Mouse (Mus musculus) right cerebral cortex, postnatal 14 days (tissue): ENCODE measurements around the gene Aff1.

ENCODE experiments used
- DNase-seq: peaks from one replicate; pipeline ENCODE4 v3.0.0; 2022

Gene Aff1

GRCm38 (mm10) chr5:103809674-103810330 lies 117.6 kb downstream of the Aff1 start:
- DNase-seq, result no peak

GRCm38 (mm10) chr5:103813291-103813690 lies 121.1 kb downstream of the Aff1 start:
- DNase-seq, result no peak

DNA sequence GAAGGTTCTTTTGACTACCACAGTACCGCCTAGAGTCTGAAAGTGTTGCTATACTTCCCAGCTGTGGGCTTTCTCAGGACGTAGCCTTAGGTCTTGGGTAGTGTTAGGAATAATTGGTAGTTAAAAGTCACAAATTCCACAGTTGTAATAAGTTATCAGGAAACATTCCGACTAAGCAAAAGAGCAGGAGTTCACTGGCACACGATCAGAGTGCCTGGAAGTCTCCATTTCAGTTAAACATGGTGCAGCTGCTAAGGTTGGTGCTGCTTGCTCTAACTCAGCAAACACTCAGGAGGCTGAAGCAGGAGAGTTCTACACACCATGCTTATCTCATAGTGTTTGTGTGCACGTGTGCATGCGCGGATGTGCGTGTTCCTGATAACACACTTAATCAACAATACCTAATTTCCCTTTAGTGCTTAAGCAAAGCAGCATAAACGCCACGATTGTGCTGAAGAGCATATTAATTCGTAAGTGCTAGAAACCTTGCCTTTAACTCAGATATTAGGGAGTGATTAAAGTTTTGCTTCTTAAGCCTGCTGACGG lies 121.9 kb downstream of the Aff1 start:
- DNase-seq, result no peak

DNA sequence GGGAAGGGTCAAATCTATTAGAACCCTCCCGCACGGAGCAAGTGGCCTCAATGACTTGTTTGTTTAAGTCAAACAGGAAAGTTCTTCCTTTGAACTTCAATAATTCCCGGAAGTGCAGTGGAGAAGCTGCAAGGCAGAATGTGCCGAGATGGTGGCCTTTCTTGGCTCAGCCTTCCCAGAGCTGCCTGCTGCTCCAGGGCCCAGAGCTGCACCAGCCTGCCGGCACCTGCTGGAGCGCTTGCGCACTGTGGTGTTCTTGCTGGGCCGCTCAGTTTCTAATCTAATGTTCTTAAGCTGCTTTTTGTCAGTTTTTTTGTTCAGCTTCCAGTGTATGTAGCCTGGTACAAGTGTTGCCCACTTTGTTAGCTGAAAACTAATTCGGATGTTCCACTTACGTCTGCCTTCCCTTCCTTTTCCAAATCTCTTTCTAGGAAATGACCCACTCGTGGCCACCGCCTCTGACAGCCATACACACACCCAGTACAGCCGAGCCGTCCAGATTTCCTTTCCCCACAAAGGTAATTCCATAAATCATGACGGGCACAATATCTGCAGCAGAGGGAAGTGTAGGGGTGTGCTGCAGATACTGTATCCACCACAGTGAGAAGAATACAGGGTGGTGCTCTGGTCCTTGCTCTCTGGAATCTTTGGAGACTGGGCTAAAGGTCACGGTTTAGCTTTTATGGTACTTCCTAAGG lies 122.5 kb downstream of the Aff1 start:
- DNase-seq, result no peak

GRCm38 (mm10) chr5:103815249-103815617 lies 123.1 kb downstream of the Aff1 start:
- DNase-seq, result no peak

- no peak for DNase-seq
Observed at GRCm38 (mm10) chr5:103816718-103817117, 124.5 kb downstream of the Aff1 start.

- peak; percentile 44 for DNase-seq
Observed at GRCm38 (mm10) chr5:103817754-103818153, 125.6 kb downstream of the Aff1 start.

- no peak for DNase-seq
Observed at GRCm38 (mm10) chr5:103818602-103819001, 126.4 kb downstream of the Aff1 start.

DNA sequence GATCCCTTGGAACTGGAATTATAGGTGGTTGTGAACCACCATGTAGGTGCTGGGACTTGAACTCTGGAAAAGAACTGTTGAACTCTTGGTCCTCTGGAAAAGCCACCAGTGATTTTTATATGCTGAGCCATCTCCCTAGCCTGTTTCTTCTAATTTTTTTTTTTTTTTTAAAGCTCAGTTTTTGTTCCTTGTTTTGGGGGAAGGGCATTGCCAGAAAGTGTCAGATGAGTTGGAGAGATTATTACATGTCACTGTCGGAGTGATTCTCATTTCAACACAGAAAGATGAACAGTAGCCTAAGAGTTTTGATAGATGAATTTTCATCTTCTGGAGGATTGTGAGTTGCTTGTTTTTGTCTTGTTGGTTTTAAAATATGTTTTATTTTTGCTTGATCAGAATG lies 127.5 kb downstream of the Aff1 start:
- DNase-seq, result no peak

GRCm38 (mm10) chr5:103821062-103821461 lies 128.9 kb downstream of the Aff1 start:
- no peak for DNase-seq

DNA sequence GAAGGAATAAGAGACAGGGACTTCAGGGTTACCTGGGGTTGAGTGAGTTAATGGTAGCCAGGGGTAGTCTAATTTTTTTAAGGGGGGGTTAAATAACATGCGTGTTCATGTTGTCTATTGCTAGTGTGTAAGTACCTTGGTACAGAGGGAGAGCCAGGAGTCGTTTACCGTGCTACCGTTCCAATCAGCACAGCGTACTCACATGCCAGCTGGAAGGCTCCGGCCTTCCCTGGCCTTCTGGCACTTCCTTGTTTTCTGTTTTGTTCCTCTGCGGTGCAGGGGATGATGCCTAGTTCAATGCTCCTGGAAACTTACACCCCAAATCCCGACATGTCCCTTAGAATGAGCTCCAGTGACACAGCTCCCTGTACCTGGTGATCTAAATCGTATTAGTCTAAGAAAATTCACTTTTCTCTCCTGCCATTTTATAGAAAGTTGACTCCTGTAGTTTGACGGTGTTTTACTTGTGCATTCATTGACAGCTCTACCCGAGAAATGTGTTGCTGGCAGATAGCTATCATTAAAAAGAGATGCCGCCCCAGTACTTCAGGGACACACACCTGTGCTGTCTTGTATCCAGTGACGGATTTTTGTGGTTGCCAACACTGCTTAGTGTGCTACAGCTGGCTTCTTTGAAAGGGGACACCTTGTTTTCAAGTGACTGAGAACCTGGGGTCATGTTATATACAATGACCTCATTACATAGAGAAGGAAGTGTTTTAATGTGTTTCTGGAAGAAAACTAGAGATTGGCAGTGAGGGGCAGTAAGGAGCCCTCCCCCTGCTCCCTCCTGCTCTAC lies 129.5 kb downstream of the Aff1 start:
- no peak for DNase-seq

DNA sequence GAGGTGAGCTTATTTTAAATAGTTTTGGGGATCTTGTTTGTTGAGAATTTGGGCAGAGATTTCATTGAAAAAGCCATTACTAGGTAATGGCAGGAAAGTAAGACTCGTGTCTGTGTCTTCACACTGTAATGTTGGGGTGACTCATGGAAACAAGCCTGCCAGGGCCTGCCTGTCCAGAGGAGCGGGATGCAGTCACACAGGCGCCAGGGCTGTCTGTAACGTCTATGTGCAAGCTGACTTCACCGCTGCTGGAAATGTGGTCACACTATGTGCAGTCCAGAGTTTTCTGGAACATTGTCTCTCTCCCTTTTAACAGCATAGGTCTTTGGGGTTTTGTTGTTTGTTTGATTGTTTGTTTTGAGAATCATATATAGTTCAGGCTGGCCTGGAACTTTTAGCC lies 130.8 kb downstream of the Aff1 start:
- DNase-seq, result no peak

- DNase-seq, result no peak
Observed at GRCm38 (mm10) chr5:103828304-103828703, 136.1 kb downstream of the Aff1 start.

GRCm38 (mm10) chr5:103828729-103829128 lies 136.6 kb downstream of the Aff1 start:
- no peak for DNase-seq

GRCm38 (mm10) chr5:103829158-103829557 lies 137.0 kb downstream of the Aff1 start:
- DNase-seq, result no peak

DNA sequence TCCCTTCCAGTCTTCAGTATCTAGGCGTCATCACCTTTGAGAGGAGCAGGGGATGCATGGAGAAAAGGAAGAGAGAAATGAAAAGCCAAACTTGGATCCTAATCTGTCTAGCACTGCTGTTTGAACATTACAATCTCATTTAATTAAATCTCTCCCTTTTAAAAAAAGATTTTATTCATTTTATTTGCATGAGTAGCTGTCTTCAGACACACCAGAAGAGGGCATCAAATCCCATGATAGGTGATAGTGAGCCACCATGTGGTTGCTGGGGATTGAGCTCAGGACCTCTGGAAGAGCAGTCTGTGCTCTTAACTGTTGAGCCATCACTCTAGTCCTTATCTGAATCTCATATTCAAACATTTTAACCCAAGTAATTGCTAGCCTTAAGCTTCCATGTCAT lies 138.7 kb downstream of the Aff1 start:
- DNase-seq, result no peak

DNA sequence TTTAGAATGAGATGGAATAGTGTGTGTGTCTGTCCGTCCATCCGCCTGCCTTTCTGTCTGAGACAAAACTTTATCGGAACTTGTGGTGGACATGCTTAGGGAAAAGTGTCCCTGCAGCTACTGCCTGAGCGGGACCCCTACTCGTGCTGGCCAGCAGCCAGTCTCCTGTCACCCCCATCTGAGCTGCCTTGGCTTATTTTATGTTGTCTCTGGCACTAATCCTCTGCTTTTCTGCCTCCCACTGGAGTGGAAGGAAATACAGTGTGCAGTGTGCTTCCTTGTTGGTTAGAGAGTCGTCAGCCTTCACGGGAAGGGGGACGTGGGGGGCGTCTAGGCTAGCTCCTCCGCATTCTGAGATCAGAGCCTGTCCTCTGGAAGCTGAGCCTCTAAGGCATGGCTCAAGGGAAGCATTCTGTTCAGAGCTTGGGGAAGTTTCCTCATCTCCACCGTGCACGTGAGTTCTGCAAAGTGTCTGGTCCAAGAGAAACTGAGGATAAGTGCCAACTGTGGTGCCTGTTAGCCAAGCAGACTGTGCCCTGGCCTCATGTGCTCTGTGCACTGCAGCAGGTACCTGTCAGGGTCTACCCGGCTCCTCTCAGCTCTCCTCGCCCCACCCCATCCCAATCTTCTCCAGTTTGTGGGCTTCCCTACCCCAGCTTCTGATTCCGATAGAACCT lies 143.4 kb downstream of the Aff1 start:
- DNase-seq, result no peak

- no peak for DNase-seq
Observed at GRCm38 (mm10) chr5:103836148-103836784, 144.1 kb downstream of the Aff1 start.

GRCm38 (mm10) chr5:103838550-103839264 lies 146.5 kb downstream of the Aff1 start:
- DNase-seq, result no peak

GRCm38 (mm10) chr5:103839265-103839626 lies 147.1 kb downstream of the Aff1 start:
- DNase-seq, result no peak

DNA sequence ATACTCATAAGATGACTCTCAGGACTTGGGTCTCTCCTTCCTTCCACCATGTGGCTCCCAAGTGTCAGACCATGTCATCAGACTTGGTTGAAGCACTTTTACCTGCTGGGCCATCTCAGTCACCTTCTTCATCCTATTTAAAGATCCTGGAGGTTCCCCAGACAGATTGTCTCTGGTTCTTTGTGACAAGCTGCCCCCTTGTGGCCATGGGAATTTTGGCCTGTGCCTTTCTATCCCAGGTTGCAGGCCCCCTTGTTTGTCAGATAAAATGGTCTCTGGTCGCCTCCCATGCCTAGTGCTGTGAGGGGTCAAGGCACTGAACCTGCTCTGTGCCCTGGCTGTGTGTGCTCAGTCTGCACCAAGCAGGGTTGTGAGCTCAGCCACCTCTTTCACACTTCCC lies 151.8 kb downstream of the Aff1 start:
- DNase-seq, result peak; percentile 59
